Mouse (Mus musculus) midbrain, embryonic 16.5 days (tissue): Measurements from ENCODE around the gene Fbxl2. TPM values are rescaled to one million over a fixed set of nuclear protein-coding genes. Genes with fewer than 3 reads are reported as not detected.

Source experiments
- ATAC-seq: fragments of 200-750 bp; cut with Nextera tagmentation; 2 replicates; pipeline ENCODE4 v1.8.0; 2017; ENCODE audit warnings: moderate TSS enrichment
- H3K27ac ChIP-seq: fragments of 300-500 bp; sonication (generic); 2 replicates; pipeline ENCODE4 v1.5.1; 2014; ENCODE audit warnings: mild to moderate bottlenecking, low read length, mixed read lengths
- H3K27me3 ChIP-seq: fragments of 300-500 bp; sonication (generic); 2 replicates; pipeline ENCODE4 v1.6.1; 2014; ENCODE audit warnings: low read depth, low read length, mixed read lengths; ENCODE audit not compliant: control insufficient read depth, insufficient read depth
- H3K36me3 ChIP-seq: fragments of 300-500 bp; sonication (generic); 2 replicates; pipeline ENCODE4 v1.6.1; 2014; ENCODE audit warnings: mild to moderate bottlenecking, low read length, moderate library complexity, mixed read lengths; ENCODE audit not compliant: control insufficient read depth, insufficient read depth
- H3K4me1 ChIP-seq: fragments of 300-500 bp; sonication (generic); 2 replicates; pipeline ENCODE4 v1.6.1; 2014; ENCODE audit warnings: mild to moderate bottlenecking, low read length, mixed read lengths; ENCODE audit not compliant: control insufficient read depth, insufficient read depth
- H3K4me2 ChIP-seq: fragments of 300-500 bp; sonication (generic); 2 replicates; pipeline ENCODE4 v1.6.1; 2014; ENCODE audit warnings: mild to moderate bottlenecking, low read length, mixed read lengths
- H3K4me3 ChIP-seq: fragments of 300-500 bp; sonication (generic); 2 replicates; pipeline ENCODE4 v1.5.1; 2014; ENCODE audit warnings: low read depth, mild to moderate bottlenecking, low read length, moderate library complexity, mixed read lengths
- H3K9ac ChIP-seq: fragments of 300-500 bp; sonication (generic); 2 replicates; pipeline ENCODE4 v1.6.1; 2014; ENCODE audit warnings: low read depth, low read length, mixed read lengths
- H3K9me3 ChIP-seq: fragments of 300-500 bp; sonication (generic); replicated peaks from 2 replicates; pipeline ENCODE4 v1.6.1; 2014; ENCODE audit warnings: mild to moderate bottlenecking, low read length, mixed read lengths; ENCODE audit not compliant: control insufficient read depth, poor library complexity, severe bottlenecking
- WGBS: fragments of 180-500 bp; shearing (Covaris S2); extraction: QIAGEN DNeasy Blood & Tissue Kit; methylation state at CpG from one replicate; pipeline ENCODE4 v1.1.7; 2014; 5-methylcytosine and 5-hydroxymethylcytosine counted together
- polyA plus RNA-seq: library from polyadenylated mRNA; unstranded; fragments of >200 nt; fragmentation: Nextera tagmentation; extraction: Ambion mirVana; gene quantifications from 2 replicates; pipeline ENCODE4 v1.2.1, GENCODE M21; 2015

Fbxl2 gene
- polyA plus RNA-seq, 1 experiment from 2014 or later: 35.3 TPM

GRCm38 (mm10) chr9:113982451-113982850 is 63.5 kb downstream of the Fbxl2 start:
- Histone ChIP-seq H3K4me3 (no peak overlapping the region), H3K27ac (no peak overlapping the region), H3K4me1 (peaks cover 4% of the 10 kb centered on the region; the same call in 1 of the 2 replicates), H3K9me3 (no peaks in the 10 kb centered on the region), H3K9ac (no peak overlapping the region), H3K4me2 (no peak overlapping the region), H3K36me3 (no peaks in the 10 kb centered on the region; the same call in 1 of the 2 replicates), H3K27me3 (no peaks in the 10 kb centered on the region)
- WGBS: 89% methylated on average over 2 of the region's 2 CpGs
- no peak for ATAC-seq

GRCm38 (mm10) chr9:113981099-113981880 is 64.7 kb downstream of the Fbxl2 start:
- peak; percentile 75 for ATAC-seq
- no peaks in the 10 kb centered on the region for H3K9me3 ChIP-seq
- H3K27me3 ChIP-seq: no peaks in the 10 kb centered on the region
- H3K4me3 ChIP-seq: no peak overlapping the region
- no peaks in the 10 kb centered on the region; the same call in 1 of the 2 replicates for H3K36me3 ChIP-seq
- H3K4me1 ChIP-seq: peaks cover 4% of the 10 kb centered on the region; the same call in 1 of the 2 replicates
- peak overlapping the region; percentile 55 for H3K27ac ChIP-seq
- H3K9ac ChIP-seq: no peak overlapping the region
- no peak overlapping the region for H3K4me2 ChIP-seq
- WGBS: 44% methylated on average over 16 of the region's 16 CpGs

DNA sequence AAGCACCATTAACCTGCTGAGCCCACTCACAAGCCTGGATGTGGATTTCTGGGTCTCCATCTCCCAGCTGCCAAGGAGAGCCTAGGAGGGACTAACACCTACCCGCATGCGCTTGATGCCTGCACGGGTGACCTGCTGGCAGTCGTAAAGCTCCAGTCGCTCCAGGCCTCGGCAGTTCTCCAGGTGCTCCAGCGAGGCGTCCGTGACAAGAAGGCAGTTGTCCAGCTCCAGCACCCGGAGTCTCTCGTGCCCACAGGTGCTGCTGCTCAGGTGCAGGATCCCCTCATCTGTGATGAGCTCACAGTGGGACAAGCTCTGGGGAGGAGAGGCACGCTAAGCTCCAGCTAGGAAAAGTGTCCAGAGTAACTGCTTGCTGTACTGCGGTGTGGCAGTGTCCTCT is 66.6 kb downstream of the Fbxl2 start:
- no peak overlapping the region for H3K4me3 ChIP-seq
- no peaks in the 10 kb centered on the region for H3K9me3 ChIP-seq
- no peak overlapping the region for H3K4me2 ChIP-seq
- no peak for ATAC-seq
- H3K9ac ChIP-seq: no peak overlapping the region
- no peaks in the 10 kb centered on the region for H3K27me3 ChIP-seq
- 94% methylated on average over 13 of the region's 13 CpGs for WGBS
- H3K27ac ChIP-seq: no peak overlapping the region
- H3K36me3 ChIP-seq: peaks cover 11% of the 10 kb centered on the region
- peaks cover 4% of the 10 kb centered on the region; the same call in 1 of the 2 replicates for H3K4me1 ChIP-seq

DNA sequence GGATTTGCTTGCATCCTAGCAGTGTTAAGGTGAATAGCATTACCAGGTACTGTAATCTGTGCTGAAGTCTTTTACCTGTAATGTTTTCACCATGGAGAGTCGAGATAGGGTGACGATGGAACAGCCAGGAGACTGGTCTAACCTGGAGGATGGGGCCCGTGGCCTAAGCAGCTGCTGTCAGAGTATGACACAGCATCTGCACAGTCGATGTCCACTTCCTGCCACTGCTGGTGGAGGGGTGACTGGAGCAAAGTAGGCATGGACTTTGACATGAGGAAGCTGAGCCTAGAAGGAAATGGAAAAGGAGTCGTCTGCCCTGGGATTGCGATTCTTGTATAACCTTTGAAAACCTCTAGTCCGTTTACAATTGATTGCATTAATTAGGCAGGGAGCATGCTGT is 67.3 kb downstream of the Fbxl2 start:
- no peak overlapping the region for H3K4me2 ChIP-seq
- H3K36me3 ChIP-seq: peaks cover 15% of the 10 kb centered on the region
- peaks cover 4% of the 10 kb centered on the region; the same call in 1 of the 2 replicates for H3K4me1 ChIP-seq
- no peaks in the 10 kb centered on the region for H3K9me3 ChIP-seq
- 84% methylated on average over 7 of the region's 7 CpGs for WGBS
- H3K9ac ChIP-seq: no peak overlapping the region
- ATAC-seq: no peak
- no peaks in the 10 kb centered on the region for H3K27me3 ChIP-seq
- no peak overlapping the region for H3K4me3 ChIP-seq
- no peak overlapping the region for H3K27ac ChIP-seq

GRCm38 (mm10) chr9:113977225-113977840 is 68.7 kb downstream of the Fbxl2 start:
- Histone ChIP-seq H3K4me1 (peaks cover 4% of the 10 kb centered on the region; the same call in 1 of the 2 replicates), H3K4me2 (no peak overlapping the region), H3K36me3 (peaks cover 22% of the 10 kb centered on the region), H3K4me3 (no peak overlapping the region), H3K9ac (no peak overlapping the region), H3K27ac (no peak overlapping the region), H3K27me3 (no peaks in the 10 kb centered on the region), H3K9me3 (no peaks in the 10 kb centered on the region)
- ATAC-seq: no peak
- 81% methylated on average over 11 of the region's 11 CpGs for WGBS

DNA sequence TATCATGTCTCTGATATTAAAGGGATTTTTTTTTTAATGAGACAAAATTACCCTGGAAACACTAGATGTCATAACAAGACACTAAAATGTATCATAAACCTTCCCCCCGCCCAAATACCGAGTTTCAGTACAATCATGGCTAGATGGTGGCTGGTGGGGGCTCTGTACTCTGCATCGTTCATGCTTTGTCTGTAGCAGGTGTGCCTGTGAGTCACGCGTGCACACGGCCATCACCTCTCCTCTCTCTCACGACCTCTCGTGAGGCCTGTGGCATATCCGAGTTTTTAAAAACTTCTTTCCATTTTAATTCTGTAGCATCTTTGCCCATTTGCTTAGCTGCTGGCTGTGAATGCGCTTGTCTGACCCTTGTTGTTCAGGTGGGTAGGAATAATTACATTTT is 69.7 kb downstream of the Fbxl2 start:
- Histone ChIP-seq H3K36me3 (peaks cover 26% of the 10 kb centered on the region), H3K27me3 (no peaks in the 10 kb centered on the region), H3K9me3 (no peaks in the 10 kb centered on the region), H3K4me2 (no peak overlapping the region), H3K4me1 (peaks cover under 1% of the 10 kb centered on the region; the same call in 1 of the 2 replicates), H3K9ac (no peak overlapping the region), H3K4me3 (no peak overlapping the region), H3K27ac (no peak overlapping the region)
- no peak for ATAC-seq
- 92% methylated on average over 10 of the region's 10 CpGs for WGBS

GRCm38 (mm10) chr9:113975442-113975841 is 70.5 kb downstream of the Fbxl2 start:
- ATAC-seq: no peak
- peaks cover 27% of the 10 kb centered on the region for H3K36me3 ChIP-seq
- WGBS: 84% methylated on average over 7 of the region's 7 CpGs

GRCm38 (mm10) chr9:113974945-113975344 is 71.0 kb downstream of the Fbxl2 start:
- Histone ChIP-seq H3K9ac (no peak overlapping the region), H3K27ac (no peak overlapping the region), H3K4me2 (no peak overlapping the region), H3K4me1 (no peaks in the 10 kb centered on the region), H3K9me3 (no peaks in the 10 kb centered on the region), H3K4me3 (no peak overlapping the region), H3K27me3 (no peaks in the 10 kb centered on the region), H3K36me3 (peaks cover 30% of the 10 kb centered on the region)
- ATAC-seq: no peak
- 90% methylated on average over 4 of the region's 4 CpGs for WGBS

More at GRCm38 (mm10) chr9:113975442-113975841, 70.5 kb downstream of the Fbxl2 start:
- Histone ChIP-seq H3K4me1 (no peaks in the 10 kb centered on the region), H3K4me2 (no peak overlapping the region), H3K27me3 (no peaks in the 10 kb centered on the region), H3K27ac (no peak overlapping the region), H3K4me3 (no peak overlapping the region), H3K9ac (no peak overlapping the region), H3K9me3 (no peaks in the 10 kb centered on the region)

DNA sequence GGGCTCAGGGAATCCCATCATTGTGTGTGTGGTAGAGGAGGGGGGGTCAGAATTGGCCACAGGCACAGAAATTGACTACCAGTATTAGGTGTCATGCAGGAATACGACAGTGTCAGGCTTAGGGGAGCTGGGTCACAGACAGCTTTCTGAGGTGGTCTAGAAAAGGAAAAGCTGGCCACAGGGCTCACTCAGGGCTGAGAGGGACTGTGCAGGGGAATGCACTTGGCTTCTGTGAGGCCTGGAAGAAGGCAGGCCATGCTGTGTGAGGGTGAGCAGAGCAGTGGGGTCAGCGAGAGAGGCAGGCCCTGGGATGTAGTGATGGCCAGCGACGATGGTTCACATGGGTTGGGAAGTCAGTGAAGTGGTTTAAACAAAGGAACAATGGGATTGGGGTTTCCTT is 72.1 kb downstream of the Fbxl2 start:
- ATAC-seq: no peak
- no peaks in the 10 kb centered on the region for H3K27me3 ChIP-seq
- peaks cover 37% of the 10 kb centered on the region for H3K36me3 ChIP-seq
- 0 out of 2 replicates have a peak overlapping the region, but pooled peaks have one; percentile 17 for H3K27ac ChIP-seq
- H3K4me2 ChIP-seq: no peak overlapping the region
- no peak overlapping the region for H3K4me3 ChIP-seq
- 80% methylated on average over 4 of the region's 4 CpGs for WGBS
- no peaks in the 10 kb centered on the region for H3K9me3 ChIP-seq
- H3K9ac ChIP-seq: no peak overlapping the region
- H3K4me1 ChIP-seq: no peaks in the 10 kb centered on the region
